Mouse (Mus musculus) ES-E14 (cell line): ENCODE results near the gene Tceal8.

Source experiments
- CHD2 ChIP-seq: IDR thresholded peaks from 2 replicates; pipeline ENCODE4 v1.6.1; 2014; ENCODE audit warnings: mild to moderate bottlenecking, low read depth, low read length, inconsistent platforms
- HCFC1 ChIP-seq: IDR thresholded peaks from 2 replicates; pipeline ENCODE4 v1.6.1; 2012; ENCODE audit warnings: low read length, inconsistent platforms, borderline replicate concordance; ENCODE audit not compliant: insufficient read depth

- TF ChIP-seq HCFC1 (no peak), CHD2 (no peak)
Measured at GRCm38 (mm10) chrX:136141385-136141784, 30.8 kb downstream of the Tceal8 start.
